Mouse (Mus musculus): ENCODE measurements around the gene Sbno2. TPM values are rescaled to one million over a fixed set of nuclear protein-coding genes. Genes with fewer than 3 reads are reported as not detected.
A peak's percentile ranks its signal among the peaks of the same experiment; 100 is the strongest.

The Sbno2 gene
- total and polyA plus RNA-seq, 2 experiments from 2014 or later, result 6.8 to 24.2 TPM

- Histone ChIP-seq H3K4me3 (ENCODE audit: low read depth, low read length) (peak overlapping the region; percentile 91; the same call in 1 of the 2 replicates), H3K9me3 (ENCODE audit: low read length) (no peaks in the 10 kb centered on the region), H3K9ac (no peak overlapping the region), H3K4me1 (ENCODE audit: insufficient read depth) (peaks cover 8% of the 10 kb centered on the region), H3K27me3 (ENCODE audit: insufficient read depth, low read length) (no peaks in the 10 kb centered on the region), H3K36me3 (ENCODE audit: insufficient read depth) (no peaks in the 10 kb centered on the region), H3K4me2 (ENCODE audit: low read depth) (peak overlapping the region; percentile 98), H3K27ac (ENCODE audit: low read depth, low read length) (peak overlapping the region; percentile 77; the same call in 1 of the 2 replicates)
- DNase-seq (no peak), ATAC-seq (no peak)
- no peak for TF ChIP-seq CTCF (IDR thresholded peaks at IDR 0.05; ENCODE audit: low read depth)
- 78% methylated on average over 2 of the region's 2 CpGs for WGBS
These were observed 2.3 kb downstream of the Sbno2 start for GRCm38 (mm10) chr10:80103032-80103431.

GRCm38 (mm10) chr10:80102216-80102915 is 3.0 kb downstream of the Sbno2 start:
- H3K4me3 ChIP-seq (ENCODE audit: low read depth, low read length), result peak overlapping the region; percentile 91
- no peaks in the 10 kb centered on the region for H3K9me3 ChIP-seq (ENCODE audit: low read length)
- TF ChIP-seq CTCF (IDR thresholded peaks at IDR 0.05; ENCODE audit: low read depth), result no peak
- DNase-seq (peak; percentile 87), ATAC-seq (peak; percentile 96)
- peak overlapping the region; percentile 77 for H3K27ac ChIP-seq (ENCODE audit: low read depth, low read length)
- peak overlapping the region; percentile 98 for H3K4me2 ChIP-seq (ENCODE audit: low read depth)
- H3K9ac ChIP-seq, result peak overlapping the region; percentile 91
- 3% methylated on average over 46 of the region's 59 CpGs for whole genome bisulfite sequencing
- H3K27me3 ChIP-seq (ENCODE audit: insufficient read depth, low read length), result no peaks in the 10 kb centered on the region
- H3K4me1 ChIP-seq (ENCODE audit: insufficient read depth), result peaks cover 8% of the 10 kb centered on the region
- no peaks in the 10 kb centered on the region for H3K36me3 ChIP-seq (ENCODE audit: insufficient read depth)

DNA sequence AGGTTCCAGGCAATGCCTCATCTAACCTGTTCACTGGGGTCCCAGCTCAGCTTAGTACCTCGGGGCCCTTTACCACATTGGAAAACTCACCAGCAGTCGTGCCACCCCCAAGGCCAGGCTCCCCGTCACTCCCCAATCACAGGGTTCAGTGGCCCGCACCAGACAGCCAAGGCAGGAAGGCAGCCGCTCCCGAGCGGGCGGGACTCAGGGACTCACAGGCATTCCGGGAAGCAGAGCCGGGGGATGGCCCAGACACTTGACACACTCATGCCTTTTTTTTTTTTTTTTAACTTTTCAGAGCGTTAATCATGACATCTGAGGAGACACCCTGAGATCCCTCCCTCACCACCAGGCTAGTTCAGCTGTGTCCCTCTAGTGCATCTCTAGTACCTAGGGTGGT is 4.4 kb downstream of the Sbno2 start:
- H3K4me2 ChIP-seq (ENCODE audit: low read depth), result 0 out of 2 replicates have a peak overlapping the region, but pooled peaks have one; percentile 98
- DNase-seq, result no peak
- no peaks in the 10 kb centered on the region for H3K36me3 ChIP-seq (ENCODE audit: insufficient read depth)
- H3K27ac ChIP-seq (ENCODE audit: low read depth, low read length), result no peak overlapping the region
- H3K27me3 ChIP-seq (ENCODE audit: insufficient read depth, low read length), result no peaks in the 10 kb centered on the region
- no peak for TF ChIP-seq CTCF (IDR thresholded peaks at IDR 0.05; ENCODE audit: low read depth)
- ATAC-seq, result no peak
- H3K4me1 ChIP-seq (ENCODE audit: insufficient read depth), result peaks cover 8% of the 10 kb centered on the region
- H3K9me3 ChIP-seq (ENCODE audit: low read length), result no peaks in the 10 kb centered on the region
- no peak overlapping the region for H3K4me3 ChIP-seq (ENCODE audit: low read depth, low read length)
- H3K9ac ChIP-seq, result no peak overlapping the region
- 70% methylated on average over 11 of the region's 11 CpGs for WGBS

DNA sequence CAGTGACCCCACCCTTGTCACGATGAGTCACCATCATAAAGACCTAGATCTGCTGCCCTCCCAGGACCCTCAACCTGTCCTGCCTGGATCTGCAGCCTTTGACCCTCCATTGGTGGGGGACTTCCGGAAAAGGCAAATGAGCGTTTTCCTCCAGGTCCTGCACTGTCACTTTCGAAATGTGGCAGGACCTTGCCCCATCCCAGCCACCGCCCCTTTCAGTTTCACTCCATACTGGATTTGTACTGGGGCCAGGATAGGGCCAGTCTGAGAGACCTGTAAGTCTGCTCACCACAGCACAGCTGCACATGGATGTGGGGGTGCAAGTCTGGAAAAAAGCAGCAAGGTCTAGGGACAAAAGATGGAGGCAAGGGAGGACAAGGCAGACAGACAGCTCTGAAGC is 6.7 kb downstream of the Sbno2 start:
- Histone ChIP-seq H3K4me2 (ENCODE audit: low read depth) (no peak overlapping the region), H3K27me3 (ENCODE audit: insufficient read depth, low read length) (no peaks in the 10 kb centered on the region), H3K4me1 (ENCODE audit: insufficient read depth) (peaks cover 8% of the 10 kb centered on the region), H3K9ac (no peak overlapping the region), H3K9me3 (ENCODE audit: low read length) (no peaks in the 10 kb centered on the region), H3K36me3 (ENCODE audit: insufficient read depth) (no peaks in the 10 kb centered on the region), H3K4me3 (ENCODE audit: low read depth, low read length) (no peak overlapping the region), H3K27ac (ENCODE audit: low read depth, low read length) (no peak overlapping the region)
- no peak for DNase-seq
- 84% methylated on average over 5 of the region's 5 CpGs for WGBS
- ATAC-seq, result no peak
- TF ChIP-seq CTCF (IDR thresholded peaks at IDR 0.05; ENCODE audit: low read depth), result no peak

GRCm38 (mm10) chr10:80097275-80097674 is 8.1 kb downstream of the Sbno2 start:
- DNase-seq (no peak), ATAC-seq (no peak)
- Histone ChIP-seq H3K27ac (ENCODE audit: low read depth, low read length) (no peak overlapping the region), H3K4me2 (ENCODE audit: low read depth) (no peak overlapping the region), H3K4me3 (ENCODE audit: low read depth, low read length) (no peak overlapping the region), H3K9me3 (ENCODE audit: low read length) (no peaks in the 10 kb centered on the region), H3K27me3 (ENCODE audit: insufficient read depth, low read length) (no peaks in the 10 kb centered on the region), H3K4me1 (ENCODE audit: insufficient read depth) (peaks cover 8% of the 10 kb centered on the region), H3K36me3 (ENCODE audit: insufficient read depth) (no peaks in the 10 kb centered on the region), H3K9ac (no peak overlapping the region)
- no peak for TF ChIP-seq CTCF (IDR thresholded peaks at IDR 0.05; ENCODE audit: low read depth)
- WGBS, result 16% methylated on average over 6 of the region's 7 CpGs

DNA sequence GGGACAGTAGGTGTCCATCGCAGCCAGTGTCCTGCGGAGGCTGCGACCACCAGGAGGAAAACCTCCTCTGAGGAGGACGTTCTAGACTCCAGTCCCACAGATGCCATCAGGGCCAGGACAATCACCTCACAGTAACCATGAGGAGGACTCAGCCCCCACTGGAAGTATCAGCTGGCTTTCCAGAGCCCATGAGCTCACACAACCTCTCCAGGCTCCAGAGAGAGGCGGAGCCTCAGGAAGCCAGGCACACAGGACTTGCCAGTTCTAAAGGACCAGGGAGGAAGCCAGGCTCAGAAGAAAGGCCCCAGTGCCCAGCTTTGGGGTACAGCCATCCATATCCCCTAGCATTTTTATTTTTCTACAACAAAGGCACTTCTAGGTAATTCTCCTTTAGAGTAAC is 9.8 kb downstream of the Sbno2 start:
- no peaks in the 10 kb centered on the region for H3K4me1 ChIP-seq (ENCODE audit: insufficient read depth)
- no peak for TF ChIP-seq CTCF (IDR thresholded peaks at IDR 0.05; ENCODE audit: low read depth)
- no peak overlapping the region for H3K4me2 ChIP-seq (ENCODE audit: low read depth)
- no peak overlapping the region for H3K4me3 ChIP-seq (ENCODE audit: low read depth, low read length)
- no peak overlapping the region for H3K27ac ChIP-seq (ENCODE audit: low read depth, low read length)
- DNase-seq, result no peak
- no peaks in the 10 kb centered on the region for H3K9me3 ChIP-seq (ENCODE audit: low read length)
- 94% methylated on average over 5 of the region's 5 CpGs for WGBS
- ATAC-seq, result no peak
- H3K36me3 ChIP-seq (ENCODE audit: insufficient read depth), result no peaks in the 10 kb centered on the region
- no peaks in the 10 kb centered on the region for H3K27me3 ChIP-seq (ENCODE audit: insufficient read depth, low read length)
- H3K9ac ChIP-seq, result no peak overlapping the region

- no peak overlapping the region for H3K4me2 ChIP-seq (ENCODE audit: low read depth)
- H3K9me3 ChIP-seq (ENCODE audit: low read length), result no peaks in the 10 kb centered on the region
- H3K27ac ChIP-seq (ENCODE audit: low read depth, low read length), result no peak overlapping the region
- H3K9ac ChIP-seq, result no peak overlapping the region
- 84% methylated on average over 3 of the region's 3 CpGs for WGBS
- H3K27me3 ChIP-seq (ENCODE audit: insufficient read depth, low read length), result no peaks in the 10 kb centered on the region
- TF ChIP-seq CTCF (IDR thresholded peaks at IDR 0.05; ENCODE audit: low read depth), result no peak
- no peaks in the 10 kb centered on the region for H3K36me3 ChIP-seq (ENCODE audit: insufficient read depth)
- no peak overlapping the region for H3K4me3 ChIP-seq (ENCODE audit: low read depth, low read length)
- no peaks in the 10 kb centered on the region for H3K4me1 ChIP-seq (ENCODE audit: insufficient read depth)
- DNase-seq (no peak), ATAC-seq (no peak)
These were observed 10.7 kb downstream of the Sbno2 start for GRCm38 (mm10) chr10:80094684-80095083.

Data from forebrain, postnatal 0 days (tissue).